Comparison of ENCODE assay signal across 24 mouse cellular contexts in genomic region chr10:78570897-78571296, GRCm38 (mm10). TPM values are rescaled to one million over a fixed set of nuclear protein-coding genes. Genes with fewer than 3 reads are reported as not detected.
DNase-seq lines count a peak whose midpoint lies in the region; ATAC-seq and TF ChIP-seq lines count a peak whose summit lies in the region.
"Had no signal": no experiment of that assay in that cellular context is flagged by ENCODE, and none has a peak within 500 bp of the region (broad histone marks: within the 10 kb centered on the region; RNA-seq: fewer than 3 reads in every experiment).

No protein-coding gene starts in this region.

- 0 out of 2 replicates have a peak overlapping the region, but pooled peaks have one; percentile 8 for H3K27ac ChIP-seq in hindbrain, postnatal 0 days
- no peak overlapping the region for H3K27ac ChIP-seq in hindbrain, embryonic 10.5 days
- H3K27ac ChIP-seq in embryonic facial prominence, embryonic 12.5 days = peak overlapping the region; percentile 60
- H3K27ac ChIP-seq in limb, embryonic 12.5 days = peak overlapping the region; percentile 75
- no peak overlapping the region for H3K27ac ChIP-seq in kidney, adult 2 months (ENCODE audit: insufficient read depth, low read depth, low read length)
- H3K27ac ChIP-seq: kidney, embryonic 15.5 days; liver, embryonic 14.5 days; stomach, postnatal 0 days had no signal

- WGBS in hindbrain, postnatal 0 days = 48% methylated on average over 2 of the region's 2 CpGs
- 67% methylated on average over 2 of the region's 2 CpGs for WGBS in hindbrain, embryonic 10.5 days
- WGBS in embryonic facial prominence, embryonic 12.5 days = 41% methylated on average over 2 of the region's 2 CpGs
- WGBS in limb, embryonic 12.5 days = 43% methylated on average over 2 of the region's 2 CpGs
- WGBS in kidney, adult 2 months = 59% methylated on average over 2 of the region's 2 CpGs

- no peak overlapping the region for H3K4me3 ChIP-seq in hindbrain, postnatal 0 days (ENCODE audit: low read length)
- H3K4me3 ChIP-seq in hindbrain, embryonic 10.5 days = no peak overlapping the region
- H3K4me3 ChIP-seq in embryonic facial prominence, embryonic 12.5 days = no peak overlapping the region
- H3K4me3 ChIP-seq in limb, embryonic 12.5 days (replicated peaks) = no peak overlapping the region
- H3K4me3 ChIP-seq in kidney, adult 2 months (ENCODE audit: insufficient read depth, low read depth, low read length) = no peak overlapping the region
- H3K4me3 ChIP-seq: kidney, embryonic 15.5 days had no signal

- no peaks in the 10 kb centered on the region for H3K27me3 ChIP-seq in hindbrain, postnatal 0 days (ENCODE audit: insufficient read depth, low read length)
- H3K27me3 ChIP-seq in hindbrain, embryonic 10.5 days (ENCODE audit: insufficient read depth, poor library complexity, severe bottlenecking) = no peaks in the 10 kb centered on the region
- no peaks in the 10 kb centered on the region for H3K27me3 ChIP-seq in embryonic facial prominence, embryonic 12.5 days
- no peaks in the 10 kb centered on the region for H3K27me3 ChIP-seq in limb, embryonic 12.5 days
- H3K27me3 ChIP-seq in kidney, adult 2 months (replicated peaks; ENCODE audit: control insufficient read depth, insufficient read depth, low read length) = no peaks in the 10 kb centered on the region
- H3K27me3 ChIP-seq: kidney, embryonic 15.5 days had no signal

- TF ChIP-seq CTCF in hindbrain, postnatal 0 days (IDR thresholded peaks at IDR 0.05; ENCODE audit: low read depth) = no peak
- no peak for TF ChIP-seq CTCF in kidney, adult 2 months (conservative IDR thresholded peaks at IDR 0.05; ENCODE audit: insufficient read depth, insufficient read length, low read depth, low read length)

- H3K36me3 ChIP-seq in hindbrain, postnatal 0 days (ENCODE audit: insufficient read depth, low read length) = no peaks in the 10 kb centered on the region
- no peaks in the 10 kb centered on the region for H3K36me3 ChIP-seq in hindbrain, embryonic 10.5 days
- no peaks in the 10 kb centered on the region for H3K36me3 ChIP-seq in embryonic facial prominence, embryonic 12.5 days
- H3K36me3 ChIP-seq in limb, embryonic 12.5 days = no peaks in the 10 kb centered on the region
- H3K36me3 ChIP-seq in kidney, adult 2 months (ENCODE audit: control insufficient read depth, insufficient read depth, low read length) = no peaks in the 10 kb centered on the region
- H3K36me3 ChIP-seq: kidney, embryonic 15.5 days had no signal

- H3K4me2 ChIP-seq in hindbrain, postnatal 0 days (ENCODE audit: low read depth, low read length) = no peak overlapping the region
- H3K4me2 ChIP-seq in embryonic facial prominence, embryonic 12.5 days (replicated peaks) = no peak overlapping the region
- no peak overlapping the region for H3K4me2 ChIP-seq in limb, embryonic 12.5 days
- H3K4me2 ChIP-seq: kidney, embryonic 15.5 days had no signal

- no peak overlapping the region for H3K9ac ChIP-seq in hindbrain, postnatal 0 days (replicated peaks; ENCODE audit: low read length)
- no peak overlapping the region for H3K9ac ChIP-seq in embryonic facial prominence, embryonic 12.5 days
- no peak overlapping the region for H3K9ac ChIP-seq in limb, embryonic 12.5 days (replicated peaks)
- H3K9ac ChIP-seq: kidney, embryonic 15.5 days; liver, embryonic 14.5 days had no signal

- no peaks in the 10 kb centered on the region for H3K9me3 ChIP-seq in hindbrain, postnatal 0 days (ENCODE audit: low read length)
- no peaks in the 10 kb centered on the region for H3K9me3 ChIP-seq in hindbrain, embryonic 10.5 days
- H3K9me3 ChIP-seq in embryonic facial prominence, embryonic 12.5 days = no peaks in the 10 kb centered on the region
- H3K9me3 ChIP-seq in limb, embryonic 12.5 days = no peaks in the 10 kb centered on the region
- H3K9me3 ChIP-seq: kidney, embryonic 15.5 days had no signal

- no peak for TF ChIP-seq POLR2A in kidney, adult 2 months (IDR thresholded peaks at IDR 0.05; ENCODE audit: low read depth, low read length)

- H3K4me1 ChIP-seq in hindbrain, postnatal 0 days (ENCODE audit: insufficient read depth, low read length) = peaks cover 3% of the 10 kb centered on the region
- H3K4me1 ChIP-seq in hindbrain, embryonic 10.5 days (replicated peaks) = peaks cover 17% of the 10 kb centered on the region
- H3K4me1 ChIP-seq in embryonic facial prominence, embryonic 12.5 days = peaks cover 7% of the 10 kb centered on the region; the same call in 1 of the 2 replicates
- H3K4me1 ChIP-seq in limb, embryonic 12.5 days (replicated peaks) = peaks cover 19% of the 10 kb centered on the region
- H3K4me1 ChIP-seq in kidney, adult 2 months (ENCODE audit: control insufficient read depth, insufficient read depth, low read length) = peaks cover 4% of the 10 kb centered on the region; the same call in 1 of the 2 replicates

- DNase-seq in hindbrain, postnatal 0 days (ENCODE audit: low spot score) = no peak
- no peak for DNase-seq in hindbrain, embryonic 10.5 days (ENCODE audit: low spot score)
- DNase-seq in 3T3-L1 (ENCODE audit: low read depth, low spot score) = peak; percentile 52
- no peak for DNase-seq in right cerebral cortex, postnatal 36 days (ENCODE audit: low spot score in 2 of 2)
- no peak for DNase-seq in kidney, adult 2 months
- no peak for DNase-seq in kidney, postnatal 4 days
- DNase-seq: adrenal gland, postnatal 36 days; cerebellum, adult 2 months; heart, adult 18-20 months; layer of hippocampus, postnatal 36 days had no signal

- no peak for ATAC-seq in hindbrain, postnatal 0 days
- ATAC-seq in embryonic facial prominence, embryonic 12.5 days (ENCODE audit: insufficient number of reproducible peaks, insufficient read depth, low FRiP score, low TSS enrichment) = no peak
- no peak for ATAC-seq in limb, embryonic 12.5 days (ENCODE audit: insufficient number of reproducible peaks, insufficient read depth, low FRiP score, low TSS enrichment, low read depth)

RNA-seq across cellular contexts. Expression of gene Ilvbl, which starts 3.2 kb away (rescaled TPM):
- 59.1 and 66.2 TPM in 2 replicates for total RNA-seq in hindbrain, postnatal 0 days (2014; rRNA removed)
- 83.6 and 86.4 TPM in 2 replicates for polyA plus RNA-seq in hindbrain, postnatal 0 days (2015; fragmentation: Nextera tagmentation; extraction: Ambion mirVana)
- polyA plus RNA-seq in hindbrain, embryonic 10.5 days (2016; fragmentation: Nextera tagmentation; extraction: Ambion mirVana) = 35.5 and 48.0 TPM in 2 replicates
- 52.7 and 54.2 TPM in 2 replicates for polyA plus RNA-seq in embryonic facial prominence, embryonic 12.5 days (2016; fragmentation: Nextera tagmentation; extraction: Ambion mirVana)
- polyA plus RNA-seq in limb, embryonic 12.5 days (2016; fragmentation: Nextera tagmentation; extraction: Ambion mirVana) = 49.0 and 49.2 TPM in 2 replicates
- polyA plus RNA-seq in kidney, adult 2 months (2012; rRNA removed) = 53.5 and 60.6 TPM in 2 replicates

RNA-seq across cellular contexts. Expression of gene Syde1, which starts 20.9 kb away (rescaled TPM):
- total RNA-seq in hindbrain, postnatal 0 days (2014; rRNA removed) = 5.6 and 7.2 TPM in 2 replicates
- 3.5 and 3.6 TPM in 2 replicates for polyA plus RNA-seq in hindbrain, postnatal 0 days (2015; fragmentation: Nextera tagmentation; extraction: Ambion mirVana)
- polyA plus RNA-seq in hindbrain, embryonic 10.5 days (2016; fragmentation: Nextera tagmentation; extraction: Ambion mirVana) = 12.2 TPM in 2 replicates
- polyA plus RNA-seq in embryonic facial prominence, embryonic 12.5 days (2016; fragmentation: Nextera tagmentation; extraction: Ambion mirVana) = 17.7 and 19.2 TPM in 2 replicates
- 19.0 and 19.7 TPM in 2 replicates for polyA plus RNA-seq in limb, embryonic 12.5 days (2016; fragmentation: Nextera tagmentation; extraction: Ambion mirVana)
- 23.6 and 28.8 TPM in 2 replicates for polyA plus RNA-seq in kidney, adult 2 months (2012; rRNA removed)
- total RNA-seq: CH12.LX; megakaryocyte-erythroid progenitor cell, adult 5-6 weeks; MEL had no signal

RNA-seq across cellular contexts. Expression of gene Olfr1357, which starts 47.0 kb away (rescaled TPM):
- total RNA-seq in hindbrain, postnatal 0 days (2014; rRNA removed) = not detected in 2 replicates
- polyA plus RNA-seq in hindbrain, postnatal 0 days (2015; fragmentation: Nextera tagmentation; extraction: Ambion mirVana) = not detected in 2 replicates
- polyA plus RNA-seq in hindbrain, embryonic 10.5 days (2016; fragmentation: Nextera tagmentation; extraction: Ambion mirVana) = not detected in 2 replicates
- polyA plus RNA-seq in embryonic facial prominence, embryonic 12.5 days (2016; fragmentation: Nextera tagmentation; extraction: Ambion mirVana) = not detected in 2 replicates
- not detected in 2 replicates for polyA plus RNA-seq in limb, embryonic 12.5 days (2016; fragmentation: Nextera tagmentation; extraction: Ambion mirVana)
- polyA plus RNA-seq in kidney, adult 2 months (2012; rRNA removed) = not detected in 2 replicates
- total RNA-seq: adrenal gland, postnatal 36 days; CH12.LX; gastrocnemius, postnatal 10 days; heart, adult 18-20 months; layer of hippocampus, postnatal 36 days; left cerebral cortex, postnatal 25 days; megakaryocyte-erythroid progenitor cell, adult 5-6 weeks; MEL; midbrain, postnatal 0 days had no signal
- polyA plus RNA-seq: cerebellum, adult 2 months; forebrain, embryonic 11.5 days; heart, embryonic 16.5 days; hindbrain, embryonic 11.5 days; kidney, embryonic 15.5 days; liver, embryonic 14.5 days; midbrain, postnatal 0 days; stomach, postnatal 0 days had no signal

RNA-seq across cellular contexts. Expression of gene Olfr1358, which starts 53.7 kb away (rescaled TPM):
- not detected in 2 replicates for total RNA-seq in hindbrain, postnatal 0 days (2014; rRNA removed)
- polyA plus RNA-seq in hindbrain, postnatal 0 days (2015; fragmentation: Nextera tagmentation; extraction: Ambion mirVana) = not detected in 2 replicates
- polyA plus RNA-seq in hindbrain, embryonic 10.5 days (2016; fragmentation: Nextera tagmentation; extraction: Ambion mirVana) = not detected in 2 replicates
- polyA plus RNA-seq in embryonic facial prominence, embryonic 12.5 days (2016; fragmentation: Nextera tagmentation; extraction: Ambion mirVana) = not detected in 2 replicates
- not detected in 2 replicates for polyA plus RNA-seq in limb, embryonic 12.5 days (2016; fragmentation: Nextera tagmentation; extraction: Ambion mirVana)
- polyA plus RNA-seq in kidney, adult 2 months (2012; rRNA removed) = not detected in 2 replicates
- total RNA-seq: adrenal gland, postnatal 36 days; CH12.LX; gastrocnemius, postnatal 10 days; heart, adult 18-20 months; layer of hippocampus, postnatal 36 days; left cerebral cortex, postnatal 25 days; megakaryocyte-erythroid progenitor cell, adult 5-6 weeks; MEL; midbrain, postnatal 0 days had no signal
- polyA plus RNA-seq: cerebellum, adult 2 months; forebrain, embryonic 11.5 days; heart, embryonic 16.5 days; kidney, embryonic 15.5 days; liver, embryonic 14.5 days; midbrain, postnatal 0 days; stomach, postnatal 0 days had no signal

Comparison
In these comparisons a context has a peak if more than half of its experiments do, and no peak if none do; other contexts are left out.
1. H3K27ac ChIP-seq: peak in hindbrain, postnatal 0 days (single experiment), embryonic facial prominence, embryonic 12.5 days (single experiment) and limb, embryonic 12.5 days (single experiment); none in hindbrain, embryonic 10.5 days (single experiment) and kidney, adult 2 months (single experiment).